Mouse (Mus musculus) heart, postnatal 0 days (tissue): ENCODE data around the gene Ulk2.

Experiments
- CTCF ChIP-seq: IDR thresholded peaks from 2 replicates; pipeline ENCODE4 v1.5.1; 2016; ENCODE audit warnings: antibody characterized with exemption, control low read depth, low read depth
- EP300 ChIP-seq: IDR thresholded peaks from 2 replicates; pipeline ENCODE4 v1.6.1; 2016; ENCODE audit warnings: antibody characterized with exemption, low read depth

DNA sequence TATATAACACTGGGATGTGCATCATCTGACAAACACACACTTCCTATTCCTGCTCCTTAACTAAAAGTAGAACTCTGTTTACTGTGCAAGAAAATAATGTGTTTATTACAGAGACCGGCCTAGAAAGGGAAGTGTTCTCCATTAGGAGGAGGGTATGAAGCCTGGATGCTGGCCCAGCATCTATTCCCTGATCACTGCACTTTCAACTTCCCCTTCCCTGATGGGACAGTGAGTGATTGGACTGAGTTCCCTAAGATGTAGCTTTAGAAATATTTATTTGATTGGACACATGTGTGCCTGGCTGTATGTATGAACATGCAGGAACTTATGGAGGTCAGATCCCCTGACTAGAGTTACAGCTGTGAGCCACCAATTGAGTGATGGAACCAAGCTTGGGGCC is 61.4 kb downstream of the Ulk2 start:
- no peak for TF ChIP-seq CTCF
- TF ChIP-seq EP300, result no peak
